Mouse (Mus musculus) kidney, postnatal 0 days (tissue): ENCODE measurements at regions not wholly inside any gene's neighbourhood (a gene's known extent, or its start where the extent isn't known, plus 50 kb on each side); places are given as distances from the start of the nearest gene placed in this dataset.

Experiments used
- ATAC-seq: fragments of 200-750 bp; cut with Nextera tagmentation; replicated peaks from 2 replicates; pipeline ENCODE4 v1.8.0; 2017; ENCODE audit warnings: low read depth, moderate number of reproducible peaks, moderate TSS enrichment, moderate library complexity; ENCODE audit not compliant: low FRiP score
- DNase-seq: peaks from one replicate; pipeline ENCODE4 v3.0.0-alpha.2; 2016; ENCODE audit warnings: low spot score
- H3K27ac ChIP-seq: fragments of 300-500 bp; sonication (generic); 2 replicates; pipeline ENCODE4 v1.5.1; 2014; ENCODE audit warnings: mild to moderate bottlenecking
- H3K27me3 ChIP-seq: fragments of 300-500 bp; sonication (generic); 2 replicates; pipeline ENCODE4 v1.6.1; 2014; ENCODE audit warnings: low read length, mixed read lengths; ENCODE audit not compliant: insufficient read depth
- H3K36me3 ChIP-seq: fragments of 300-500 bp; sonication (generic); 2 replicates; pipeline ENCODE4 v1.6.1; 2014; ENCODE audit warnings: low read length, mixed read lengths; ENCODE audit not compliant: insufficient read depth
- H3K4me1 ChIP-seq: fragments of 300-500 bp; sonication (generic); replicated peaks from 2 replicates; pipeline ENCODE4 v1.6.1; 2014; ENCODE audit warnings: antibody characterized with exemption, low read length, mixed read lengths; ENCODE audit not compliant: insufficient read depth
- H3K4me2 ChIP-seq: fragments of 300-500 bp; sonication (generic); 2 replicates; pipeline ENCODE4 v1.6.1; 2014; ENCODE audit warnings: mild to moderate bottlenecking, low read length, moderate library complexity, mixed read lengths
- H3K4me3 ChIP-seq: fragments of 300-500 bp; sonication (generic); replicated peaks from 2 replicates; pipeline ENCODE4 v1.5.1; 2014; ENCODE audit warnings: low read depth, low read length
- H3K9ac ChIP-seq: fragments of 300-500 bp; sonication (generic); 2 replicates; pipeline ENCODE4 v1.6.1; 2014; ENCODE audit warnings: low read depth, low read length
- H3K9me3 ChIP-seq: fragments of 300-500 bp; sonication (generic); replicated peaks from 2 replicates; pipeline ENCODE4 v1.6.1; 2016; ENCODE audit warnings: low read length, inconsistent platforms, mixed read lengths
- CTCF ChIP-seq: IDR thresholded peaks from 2 replicates; pipeline ENCODE4 v1.5.1; 2016; ENCODE audit warnings: antibody characterized with exemption, low read depth, mild to moderate bottlenecking, moderate library complexity
- WGBS: fragments of 180-500 bp; shearing (Covaris S2); extraction: QIAGEN DNeasy Blood & Tissue Kit; methylation state at CpG from one replicate; pipeline ENCODE4 v1.1.7; 2014; 5-methylcytosine and 5-hydroxymethylcytosine counted together

DNA sequence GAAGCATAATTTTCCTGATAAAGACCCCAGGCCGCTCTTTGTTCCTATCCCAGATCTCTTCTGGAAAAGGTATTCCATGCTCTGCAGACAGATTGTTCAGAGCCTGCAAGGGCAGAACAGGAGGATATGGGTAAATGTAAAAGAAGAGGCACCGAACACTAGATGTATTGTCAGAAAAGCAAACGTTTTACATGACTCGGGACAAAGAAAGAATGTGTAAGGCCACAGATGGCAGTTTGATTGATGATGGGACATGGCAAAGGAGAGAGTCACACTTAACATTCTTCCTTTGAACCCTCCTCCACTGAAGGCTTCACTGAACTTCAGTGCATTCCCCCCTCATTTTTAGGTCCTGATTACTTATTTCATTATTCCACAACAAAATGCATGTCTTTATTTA is 295.6 kb upstream of the Etaa1 start:
- ATAC-seq, result no peak
- no peak overlapping the region for H3K27ac ChIP-seq
- H3K27me3 ChIP-seq, result no peaks in the 10 kb centered on the region
- no peak overlapping the region for H3K4me3 ChIP-seq
- no peaks in the 10 kb centered on the region for H3K9me3 ChIP-seq
- WGBS, result 24% methylated on average over 4 of the region's 4 CpGs
- H3K4me1 ChIP-seq, result no peaks in the 10 kb centered on the region
- no peak for TF ChIP-seq CTCF
- no peaks in the 10 kb centered on the region for H3K36me3 ChIP-seq
- no peak overlapping the region for H3K4me2 ChIP-seq
- peak; percentile 47 for DNase-seq
- no peak overlapping the region for H3K9ac ChIP-seq

GRCm38 (mm10) chr11:18216762-18217161 is 263.1 kb upstream of the Etaa1 start:
- H3K36me3 ChIP-seq, result no peaks in the 10 kb centered on the region
- no peaks in the 10 kb centered on the region for H3K27me3 ChIP-seq
- no peak overlapping the region for H3K4me3 ChIP-seq
- no peaks in the 10 kb centered on the region for H3K9me3 ChIP-seq
- DNase-seq, result no peak
- TF ChIP-seq CTCF, result no peak
- H3K9ac ChIP-seq, result no peak overlapping the region
- no peaks in the 10 kb centered on the region for H3K4me1 ChIP-seq
- WGBS, result 68% methylated on average over 4 of the region's 4 CpGs
- ATAC-seq, result no peak
- H3K4me2 ChIP-seq, result no peak overlapping the region
- no peak overlapping the region for H3K27ac ChIP-seq

GRCm38 (mm10) chr11:18173028-18173427 is 219.4 kb upstream of the Etaa1 start:
- no peaks in the 10 kb centered on the region for H3K4me1 ChIP-seq
- H3K4me2 ChIP-seq, result no peak overlapping the region
- no peaks in the 10 kb centered on the region for H3K36me3 ChIP-seq
- ATAC-seq, result no peak
- TF ChIP-seq CTCF, result no peak
- WGBS, result 76% methylated on average over 2 of the region's 2 CpGs
- DNase-seq, result no peak
- H3K9ac ChIP-seq, result no peak overlapping the region
- no peak overlapping the region for H3K4me3 ChIP-seq
- H3K27ac ChIP-seq, result no peak overlapping the region
- H3K27me3 ChIP-seq, result no peaks in the 10 kb centered on the region
- no peaks in the 10 kb centered on the region for H3K9me3 ChIP-seq

- no peak for ATAC-seq
- Histone ChIP-seq H3K4me3 (no peak overlapping the region), H3K27me3 (no peaks in the 10 kb centered on the region), H3K9me3 (no peaks in the 10 kb centered on the region), H3K4me1 (no peaks in the 10 kb centered on the region), H3K27ac (no peak overlapping the region), H3K9ac (no peak overlapping the region), H3K4me2 (no peak overlapping the region), H3K36me3 (no peaks in the 10 kb centered on the region)
- DNase-seq, result no peak
- 71% methylated on average over 2 of the region's 2 CpGs for WGBS
- no peak for TF ChIP-seq CTCF
Measured at GRCm38 (mm10) chr11:18171207-18171776, 217.6 kb upstream of the Etaa1 start.

DNA sequence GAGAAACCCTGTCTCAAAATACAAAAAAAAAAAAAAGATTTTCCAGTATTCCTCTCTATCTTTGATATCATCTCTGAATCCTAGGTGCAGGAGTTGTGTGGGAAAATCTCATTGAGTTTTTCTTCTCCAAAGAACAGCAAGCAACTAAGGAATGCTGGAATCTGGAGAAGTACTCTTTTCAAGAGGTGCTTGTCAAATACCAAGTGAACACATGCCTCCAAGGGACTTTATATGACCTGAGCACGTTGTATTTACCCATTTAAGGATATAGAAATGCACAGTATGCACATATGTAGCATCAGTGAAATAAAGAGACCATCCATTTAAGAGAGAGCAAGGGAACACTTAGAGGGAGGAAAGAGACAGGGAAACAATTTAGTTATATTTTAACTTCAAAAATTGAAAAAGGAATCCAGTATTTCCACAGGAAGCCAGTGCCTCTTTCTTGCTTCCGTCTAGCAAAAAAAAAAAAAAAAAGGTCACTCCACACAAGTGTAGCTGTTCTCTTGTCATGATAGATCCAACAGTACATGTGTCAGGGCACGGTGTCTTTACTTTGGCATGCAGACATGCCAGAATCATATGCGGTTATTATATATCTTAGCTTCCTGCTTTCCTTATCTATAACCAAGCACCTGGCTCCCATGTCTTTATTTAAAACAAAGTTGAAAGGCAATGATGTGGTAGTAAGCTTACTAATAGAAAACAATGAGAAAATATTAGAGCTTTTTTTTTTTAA is 212.1 kb upstream of the Etaa1 start:
- H3K9me3 ChIP-seq, result no peaks in the 10 kb centered on the region
- 71% methylated on average over 4 of the region's 4 CpGs for WGBS
- no peak for ATAC-seq
- H3K27me3 ChIP-seq, result no peaks in the 10 kb centered on the region
- no peak overlapping the region for H3K27ac ChIP-seq
- no peak for TF ChIP-seq CTCF
- no peaks in the 10 kb centered on the region for H3K36me3 ChIP-seq
- DNase-seq, result no peak
- no peak overlapping the region for H3K4me3 ChIP-seq
- H3K9ac ChIP-seq, result no peak overlapping the region
- H3K4me2 ChIP-seq, result no peak overlapping the region
- H3K4me1 ChIP-seq, result no peaks in the 10 kb centered on the region

DNA sequence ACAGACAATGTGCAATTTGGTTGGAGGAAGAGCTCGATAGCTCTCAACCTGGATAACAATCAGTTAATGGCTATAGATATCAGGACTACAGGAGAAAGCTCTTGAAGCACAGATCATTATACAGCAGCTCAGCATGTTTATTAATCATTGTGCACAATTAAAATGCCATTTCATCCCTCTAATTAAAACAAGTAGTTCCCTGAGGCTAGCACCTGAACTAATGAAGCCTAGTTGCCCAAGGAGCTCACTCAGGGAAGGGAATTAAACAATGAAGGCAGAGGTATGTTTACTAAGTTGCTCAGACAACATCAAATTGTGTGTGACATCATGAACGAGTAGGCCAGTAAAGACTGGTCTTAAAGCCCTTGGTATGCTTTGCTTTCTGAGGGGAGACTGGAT is 210.3 kb upstream of the Etaa1 start:
- Histone ChIP-seq H3K4me3 (no peak overlapping the region), H3K4me1 (no peaks in the 10 kb centered on the region), H3K4me2 (no peak overlapping the region), H3K36me3 (no peaks in the 10 kb centered on the region), H3K27me3 (no peaks in the 10 kb centered on the region), H3K9me3 (no peaks in the 10 kb centered on the region), H3K9ac (no peak overlapping the region), H3K27ac (no peak overlapping the region)
- ATAC-seq, result no peak
- no peak for TF ChIP-seq CTCF
- 70% methylated on average over 2 of the region's 2 CpGs for WGBS
- no peak for DNase-seq
